Mouse (Mus musculus): ENCODE measurements at regions not wholly inside any gene's neighbourhood (a gene's known extent, or its start where the extent isn't known, plus 50 kb on each side); places are given as distances from the start of the nearest gene placed in this dataset.
"Not testable (repeated sequence)": the region's sequence is repeated elsewhere in the genome, so short reads cannot be mapped to it uniquely, and the experiment has no call there.

- no peak for ATAC-seq
Measured at GRCm38 (mm10) chr1:14109190-14109482, 1984.0 kb downstream of the 4930444P10Rik start.

GRCm38 (mm10) chr1:14108450-14109189 lies 1984.5 kb downstream of the 4930444P10Rik start:
- no peak for ATAC-seq

- not testable (repeated sequence) for ATAC-seq
Measured at GRCm38 (mm10) chr1:14105521-14105920, 1987.6 kb downstream of the 4930444P10Rik start.

- ATAC-seq = no peak
Measured at GRCm38 (mm10) chr1:14104529-14104928, 1988.6 kb downstream of the 4930444P10Rik start.

- ATAC-seq = no peak
Measured at GRCm38 (mm10) chr1:14099031-14099430, 1994.1 kb downstream of the 4930444P10Rik start.

- ATAC-seq = no peak
Measured at GRCm38 (mm10) chr1:14097567-14098228, 1995.4 kb downstream of the 4930444P10Rik start.

GRCm38 (mm10) chr1:14064856-14065255 lies 2028.3 kb downstream of the 4930444P10Rik start:
- no peak for ATAC-seq

GRCm38 (mm10) chr1:14036163-14036562 lies 2057.0 kb downstream of the 4930444P10Rik start:
- no peak for ATAC-seq

GRCm38 (mm10) chr1:14011484-14011883 lies 2081.6 kb downstream of the 4930444P10Rik start:
- no peak for ATAC-seq

GRCm38 (mm10) chr1:14010789-14011188 lies 2082.3 kb downstream of the 4930444P10Rik start:
- no peak for ATAC-seq

- ATAC-seq = no peak
Measured at GRCm38 (mm10) chr1:14002550-14002949, 2090.6 kb downstream of the 4930444P10Rik start.

GRCm38 (mm10) chr1:14001431-14001830 lies 2091.7 kb downstream of the 4930444P10Rik start:
- ATAC-seq = no peak

GRCm38 (mm10) chr1:14000605-14001395 lies 2092.3 kb downstream of the 4930444P10Rik start:
- ATAC-seq = no peak

- ATAC-seq = no peak
Measured at GRCm38 (mm10) chr1:13998178-13998708, 2094.9 kb downstream of the 4930444P10Rik start.

GRCm38 (mm10) chr1:13993825-13994509 lies 2099.2 kb downstream of the 4930444P10Rik start:
- ATAC-seq = no peak

- no peak for ATAC-seq
Measured at GRCm38 (mm10) chr1:13992978-13993377, 2100.1 kb downstream of the 4930444P10Rik start.

GRCm38 (mm10) chr1:13989360-13989759 lies 2103.8 kb downstream of the 4930444P10Rik start:
- ATAC-seq = no peak

GRCm38 (mm10) chr1:13984833-13985232 lies 2108.3 kb downstream of the 4930444P10Rik start:
- ATAC-seq = no peak

GRCm38 (mm10) chr1:13980273-13980672 lies 2112.9 kb downstream of the 4930444P10Rik start:
- ATAC-seq = no peak

- no peak for ATAC-seq
Measured at GRCm38 (mm10) chr1:13978640-13979039, 2114.5 kb downstream of the 4930444P10Rik start.

- ATAC-seq = no peak
Measured at GRCm38 (mm10) chr1:13977207-13977606, 2115.9 kb downstream of the 4930444P10Rik start.

GRCm38 (mm10) chr1:13949241-13949640 lies 2143.9 kb downstream of the 4930444P10Rik start:
- ATAC-seq = no peak

- no peak for ATAC-seq
Measured at GRCm38 (mm10) chr1:13941351-13941750, 2151.8 kb downstream of the 4930444P10Rik start.
